Mouse (Mus musculus) hindbrain, embryonic 15.5 days (tissue): ENCODE results near the gene Clcc1. TPM values are rescaled to one million over a fixed set of nuclear protein-coding genes. Genes with fewer than 3 reads are reported as not detected.
"Not testable (repeated sequence)": the region's sequence is repeated elsewhere in the genome, so short reads cannot be mapped to it uniquely, and the experiment has no call there.

ENCODE experiments used
- ATAC-seq: fragments of 200-750 bp; cut with Nextera tagmentation; 2 replicates; pipeline ENCODE4 v1.8.0; 2017; ENCODE audit warnings: low read depth, moderate number of reproducible peaks, moderate TSS enrichment; ENCODE audit not compliant: low FRiP score
- H3K27ac ChIP-seq: fragments of 300-500 bp; sonication (generic); replicated peaks from 2 replicates; pipeline ENCODE4 v1.5.1; 2015; ENCODE audit warnings: mild to moderate bottlenecking, inconsistent platforms
- H3K27me3 ChIP-seq: fragments of 300-500 bp; sonication (generic); 2 replicates; pipeline ENCODE4 v1.6.1; 2015; ENCODE audit warnings: control low read depth, inconsistent platforms
- H3K36me3 ChIP-seq: fragments of 300-500 bp; sonication (generic); 2 replicates; pipeline ENCODE4 v1.6.1; 2015; ENCODE audit warnings: control low read depth, inconsistent platforms
- H3K4me1 ChIP-seq: fragments of 300-500 bp; sonication (generic); replicated peaks from 2 replicates; pipeline ENCODE4 v1.6.1; 2015; ENCODE audit warnings: control low read depth, inconsistent platforms
- H3K4me2 ChIP-seq: fragments of 300-500 bp; sonication (generic); 2 replicates; pipeline ENCODE4 v1.6.1; 2015; ENCODE audit warnings: moderate library complexity, mild to moderate bottlenecking, inconsistent platforms
- H3K4me3 ChIP-seq: fragments of 300-500 bp; sonication (generic); 2 replicates; pipeline ENCODE4 v1.5.1; 2015; ENCODE audit warnings: mild to moderate bottlenecking, inconsistent platforms
- H3K9ac ChIP-seq: fragments of 300-500 bp; sonication (generic); 2 replicates; pipeline ENCODE4 v1.6.1; 2015; ENCODE audit warnings: inconsistent platforms
- H3K9me3 ChIP-seq: fragments of 300-500 bp; sonication (generic); 2 replicates; pipeline ENCODE4 v1.6.1; 2016; ENCODE audit warnings: control low read depth, inconsistent platforms
- WGBS: fragments of 180-500 bp; shearing (Covaris S2); methylation state at CpG from one replicate; pipeline ENCODE4 v1.1.7; 2015; 5-methylcytosine and 5-hydroxymethylcytosine counted together
- polyA plus RNA-seq: library from polyadenylated mRNA; unstranded; fragments of >200 nt; fragmentation: Nextera tagmentation; extraction: Ambion mirVana; gene quantifications from 2 replicates; pipeline ENCODE4 v1.2.1, GENCODE M21; 2015

Gene Clcc1
- polyA plus RNA-seq, 1 experiment from 2014 or later: 36.5 TPM

- no peaks in the 10 kb centered on the region for H3K27me3 ChIP-seq
- no peak overlapping the region for H3K4me3 ChIP-seq
- ATAC-seq: no peak
- no peaks in the 10 kb centered on the region for H3K9me3 ChIP-seq
- no peak overlapping the region for H3K27ac ChIP-seq
- H3K9ac ChIP-seq: no peak overlapping the region
- H3K36me3 ChIP-seq: peaks cover 33% of the 10 kb centered on the region
- 94% methylated on average over 1 of the region's 1 CpGs for whole genome bisulfite sequencing
- H3K4me2 ChIP-seq: no peak overlapping the region
- H3K4me1 ChIP-seq: no peaks in the 10 kb centered on the region
These were observed 7.2 kb downstream of the Clcc1 start for GRCm38 (mm10) chr3:108660941-108661340.

DNA sequence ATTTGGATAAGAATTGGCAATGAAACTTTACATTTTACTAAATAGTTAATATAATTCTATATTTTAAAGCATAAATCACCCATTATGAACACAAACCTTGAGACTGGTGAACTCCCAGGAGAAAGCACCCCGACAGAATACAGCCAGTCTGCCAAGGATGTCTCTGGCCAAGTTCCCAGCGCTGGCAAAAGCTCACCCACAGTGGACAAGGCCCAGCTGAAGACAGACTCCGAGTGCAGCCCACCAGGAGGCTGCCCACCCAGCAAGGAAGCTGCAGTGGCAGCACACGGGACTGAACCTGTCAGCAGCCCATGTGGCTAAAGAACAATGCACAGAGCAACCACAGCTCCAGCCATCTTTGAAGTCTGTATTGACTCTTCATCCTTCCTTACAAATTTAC is 22.9 kb downstream of the Clcc1 start:
- Histone ChIP-seq H3K27me3 (no peaks in the 10 kb centered on the region), H3K36me3 (peaks cover 71% of the 10 kb centered on the region), H3K4me2 (no peak overlapping the region), H3K4me1 (no peaks in the 10 kb centered on the region), H3K27ac (no peak overlapping the region), H3K9ac (no peak overlapping the region), H3K4me3 (no peak overlapping the region), H3K9me3 (no peaks in the 10 kb centered on the region)
- ATAC-seq: 0 out of 2 replicates have a peak, but pooled peaks have one; percentile 30
- WGBS: 63% methylated on average over 4 of the region's 4 CpGs

- Histone ChIP-seq H3K4me1 (no peaks in the 10 kb centered on the region), H3K9ac (no peak overlapping the region), H3K4me2 (no peak overlapping the region), H3K9me3 (no peaks in the 10 kb centered on the region), H3K27ac (no peak overlapping the region), H3K4me3 (no peak overlapping the region), H3K36me3 (peaks cover 55% of the 10 kb centered on the region), H3K27me3 (no peaks in the 10 kb centered on the region)
- WGBS: 76% methylated on average over 4 of the region's 4 CpGs
- ATAC-seq: no peak
These were observed 27.3 kb downstream of the Clcc1 start for GRCm38 (mm10) chr3:108681004-108681403.

- H3K4me1 ChIP-seq, H3K27me3 ChIP-seq, H3K27ac ChIP-seq, H3K4me3 ChIP-seq, H3K4me2 ChIP-seq, H3K9ac ChIP-seq, H3K9me3 ChIP-seq, ATAC-seq: not testable (repeated sequence)
- H3K36me3 ChIP-seq: peaks cover 38% of the 10 kb centered on the region
- WGBS: 98% methylated on average over 5 of the region's 5 CpGs
These were observed 29.9 kb downstream of the Clcc1 start for GRCm38 (mm10) chr3:108683597-108683996.

GRCm38 (mm10) chr3:108685701-108686100 is 32.0 kb downstream of the Clcc1 start:
- 98% methylated on average over 7 of the region's 7 CpGs for WGBS
- Histone ChIP-seq H3K4me3 (no peak overlapping the region), H3K36me3 (peaks cover 29% of the 10 kb centered on the region), H3K27me3 (no peaks in the 10 kb centered on the region), H3K4me1 (no peaks in the 10 kb centered on the region), H3K27ac (no peak overlapping the region), H3K9ac (no peak overlapping the region), H3K4me2 (no peak overlapping the region), H3K9me3 (no peaks in the 10 kb centered on the region)
- ATAC-seq: no peak

GRCm38 (mm10) chr3:108689015-108689441 is 35.3 kb downstream of the Clcc1 start:
- Histone ChIP-seq H3K9me3 (no peaks in the 10 kb centered on the region), H3K27ac (no peak overlapping the region), H3K4me2 (no peak overlapping the region), H3K4me1 (no peaks in the 10 kb centered on the region), H3K36me3 (peaks cover 10% of the 10 kb centered on the region; the same call in 1 of the 2 replicates), H3K27me3 (no peaks in the 10 kb centered on the region), H3K9ac (no peak overlapping the region), H3K4me3 (no peak overlapping the region)
- WGBS: 46% methylated on average over 6 of the region's 6 CpGs
- ATAC-seq: peak; percentile 65; the same call in 1 of the 2 replicates

DNA sequence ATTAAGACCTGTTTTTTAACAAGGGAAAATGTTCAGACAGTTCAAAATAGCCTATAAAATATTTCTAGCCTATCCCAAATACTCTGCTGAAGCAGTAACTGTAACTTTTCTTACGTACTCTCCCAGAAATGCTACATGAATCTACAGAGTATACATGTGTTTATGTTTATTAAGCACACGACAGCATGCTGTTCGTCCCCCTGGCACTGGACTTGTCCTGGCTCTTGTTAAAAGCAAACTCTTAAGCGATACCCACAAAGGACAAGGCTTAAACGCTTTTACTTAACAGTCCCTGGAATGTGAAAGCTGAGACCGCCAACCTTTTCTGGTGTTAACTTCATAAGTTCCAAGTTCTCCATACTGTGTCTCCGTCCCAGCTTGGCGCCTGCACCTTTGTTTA is 35.7 kb downstream of the Clcc1 start:
- H3K36me3 ChIP-seq: peaks cover 10% of the 10 kb centered on the region; the same call in 1 of the 2 replicates
- H3K9ac ChIP-seq: no peak overlapping the region
- WGBS: 75% methylated on average over 8 of the region's 8 CpGs
- no peak overlapping the region for H3K4me2 ChIP-seq
- no peaks in the 10 kb centered on the region for H3K4me1 ChIP-seq
- no peak overlapping the region for H3K27ac ChIP-seq
- H3K9me3 ChIP-seq: no peaks in the 10 kb centered on the region
- no peak overlapping the region for H3K4me3 ChIP-seq
- ATAC-seq: no peak
- no peaks in the 10 kb centered on the region for H3K27me3 ChIP-seq

DNA sequence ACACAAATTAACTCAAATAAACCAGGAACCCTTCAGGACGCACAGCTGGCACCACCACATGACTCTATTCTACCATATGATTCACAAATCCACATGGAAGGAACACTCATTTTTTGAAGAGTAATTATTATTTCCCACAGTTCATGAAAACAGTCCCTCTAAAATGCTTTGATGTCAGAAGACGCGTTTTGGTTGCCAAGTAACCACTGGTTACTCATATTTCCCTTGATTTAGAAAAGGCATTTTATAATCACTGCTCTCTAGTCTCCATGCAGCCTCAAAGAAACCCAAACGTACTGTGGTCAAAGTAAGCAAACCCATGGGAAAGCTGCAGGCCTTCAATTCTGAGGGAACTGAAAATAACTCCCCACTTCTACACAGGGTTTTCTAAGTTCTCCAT is 36.3 kb downstream of the Clcc1 start:
- WGBS: 70% methylated on average over 4 of the region's 4 CpGs
- Histone ChIP-seq H3K27me3 (no peaks in the 10 kb centered on the region), H3K36me3 (peaks cover 10% of the 10 kb centered on the region; the same call in 1 of the 2 replicates), H3K9me3 (no peaks in the 10 kb centered on the region), H3K4me1 (no peaks in the 10 kb centered on the region), H3K9ac (no peak overlapping the region), H3K4me2 (no peak overlapping the region), H3K27ac (no peak overlapping the region), H3K4me3 (no peak overlapping the region)
- ATAC-seq: no peak

- WGBS: 93% methylated on average over 9 of the region's 9 CpGs
- no peak overlapping the region for H3K4me2 ChIP-seq
- H3K9me3 ChIP-seq: no peaks in the 10 kb centered on the region
- H3K4me1 ChIP-seq: no peaks in the 10 kb centered on the region
- H3K9ac ChIP-seq: no peak overlapping the region
- H3K27me3 ChIP-seq: no peaks in the 10 kb centered on the region
- H3K36me3 ChIP-seq: peaks cover 3% of the 10 kb centered on the region; the same call in 1 of the 2 replicates
- no peak overlapping the region for H3K27ac ChIP-seq
- no peak overlapping the region for H3K4me3 ChIP-seq
- ATAC-seq: no peak
These were observed 40.6 kb downstream of the Clcc1 start for GRCm38 (mm10) chr3:108694321-108694720.

DNA sequence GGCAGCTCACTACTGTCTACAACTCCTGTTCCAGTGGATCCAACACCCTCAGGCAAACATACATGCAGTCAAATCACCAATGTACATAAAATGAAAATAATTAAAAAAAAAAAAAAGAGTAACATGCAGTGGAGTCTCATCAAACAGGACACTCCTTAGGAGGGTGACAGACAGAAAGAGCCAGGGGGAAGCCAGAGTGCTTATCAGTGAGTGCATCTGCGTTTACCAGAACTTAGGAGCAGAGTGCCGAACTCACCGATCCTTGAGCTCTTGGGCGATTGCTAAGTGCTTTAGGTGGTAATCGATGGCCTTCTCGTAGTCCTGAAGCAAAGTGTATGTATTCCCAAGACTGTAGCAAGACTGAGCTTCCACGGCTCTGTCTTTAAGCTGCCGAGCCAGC is 44.9 kb downstream of the Clcc1 start:
- no peak overlapping the region for H3K4me2 ChIP-seq
- no peak overlapping the region for H3K4me3 ChIP-seq
- H3K36me3 ChIP-seq: peaks cover 3% of the 10 kb centered on the region; the same call in 1 of the 2 replicates
- no peak overlapping the region for H3K9ac ChIP-seq
- no peak overlapping the region for H3K27ac ChIP-seq
- no peaks in the 10 kb centered on the region for H3K27me3 ChIP-seq
- ATAC-seq: no peak
- WGBS: 95% methylated on average over 8 of the region's 8 CpGs
- H3K4me1 ChIP-seq: no peaks in the 10 kb centered on the region
- H3K9me3 ChIP-seq: no peaks in the 10 kb centered on the region

GRCm38 (mm10) chr3:108699786-108700185 is 46.1 kb downstream of the Clcc1 start:
- 92% methylated on average over 4 of the region's 4 CpGs for WGBS
- ATAC-seq: no peak

GRCm38 (mm10) chr3:108701256-108701655 is 47.5 kb downstream of the Clcc1 start:
- Histone ChIP-seq H3K4me2 (no peak overlapping the region), H3K27ac (no peak overlapping the region), H3K27me3 (no peaks in the 10 kb centered on the region), H3K36me3 (0 out of 2 replicates have a peak, but pooled peaks cover 3% of the 10 kb centered on the region), H3K9me3 (no peaks in the 10 kb centered on the region), H3K4me1 (no peaks in the 10 kb centered on the region), H3K4me3 (no peak overlapping the region), H3K9ac (no peak overlapping the region)
- WGBS: 97% methylated on average over 1 of the region's 1 CpGs
- ATAC-seq: no peak

More at GRCm38 (mm10) chr3:108699786-108700185, 46.1 kb downstream of the Clcc1 start:
- H3K4me3 ChIP-seq: no peak overlapping the region
- peaks cover 3% of the 10 kb centered on the region; the same call in 1 of the 2 replicates for H3K36me3 ChIP-seq
- no peak overlapping the region for H3K9ac ChIP-seq
- H3K27ac ChIP-seq: no peak overlapping the region
- no peaks in the 10 kb centered on the region for H3K27me3 ChIP-seq
- no peaks in the 10 kb centered on the region for H3K9me3 ChIP-seq
- no peak overlapping the region for H3K4me2 ChIP-seq
- H3K4me1 ChIP-seq: no peaks in the 10 kb centered on the region

- no peaks in the 10 kb centered on the region for H3K4me1 ChIP-seq
- H3K4me2 ChIP-seq: no peak overlapping the region
- H3K27me3 ChIP-seq: no peaks in the 10 kb centered on the region
- H3K27ac ChIP-seq: no peak overlapping the region
- no peak overlapping the region for H3K4me3 ChIP-seq
- ATAC-seq: no peak
- 96% methylated on average over 8 of the region's 8 CpGs for whole genome bisulfite sequencing
- no peaks in the 10 kb centered on the region for H3K9me3 ChIP-seq
- H3K9ac ChIP-seq: no peak overlapping the region
- 0 out of 2 replicates have a peak, but pooled peaks cover 3% of the 10 kb centered on the region for H3K36me3 ChIP-seq
These were observed 49.1 kb downstream of the Clcc1 start for GRCm38 (mm10) chr3:108702789-108703188.
